In the genomic region with DNA sequence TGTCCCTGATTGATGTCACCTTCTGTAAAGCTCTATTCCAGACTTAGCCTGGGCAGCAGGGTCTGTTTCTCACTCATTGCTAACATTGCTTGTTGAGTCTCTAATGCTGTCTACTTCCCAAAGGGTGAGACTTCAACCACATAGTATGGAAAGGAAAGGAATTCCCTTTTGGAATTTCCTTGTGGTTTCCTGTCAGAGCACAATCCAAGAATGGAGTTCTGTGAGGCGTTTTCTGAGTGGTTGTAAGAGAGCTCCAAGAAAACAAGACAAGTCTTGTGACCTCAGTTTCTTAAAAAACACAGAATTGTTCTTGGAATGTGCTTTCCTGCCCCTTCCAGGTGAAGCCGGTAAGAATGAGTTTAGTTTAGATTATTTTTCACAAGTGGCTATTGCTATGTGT, we compare ENCODE assay signal across 17 mouse cellular contexts.
"Had no signal": no experiment of that assay in that cellular context is flagged by ENCODE, and none has a peak within 500 bp of the region (broad histone marks: within the 10 kb centered on the region; RNA-seq: fewer than 3 reads in every experiment).

No protein-coding gene starts in this region.

- H3K36me3 ChIP-seq: lung, embryonic 15.5 days; midbrain, embryonic 10.5 days; midbrain, embryonic 12.5 days; neural tube, embryonic 13.5 days; neural tube, embryonic 15.5 days had no signal

- DNase-seq: lung, adult 18-20 months; lung, postnatal 4 days; midbrain, embryonic 14.5 days; right cerebral cortex, postnatal 14 days; right cerebral cortex, postnatal 4 days; spleen, adult 18-20 months; thymus, adult 18-20 months; thymus, postnatal 14 days; thymus, postnatal 36 days had no signal

- ATAC-seq: lung, postnatal 0 days; midbrain, embryonic 16.5 days had no signal

- H3K4me2 ChIP-seq: lung, embryonic 15.5 days; midbrain, embryonic 12.5 days; neural tube, embryonic 13.5 days; neural tube, embryonic 15.5 days had no signal

- H3K27ac ChIP-seq: lung, embryonic 15.5 days; midbrain, embryonic 10.5 days; midbrain, embryonic 12.5 days; neural tube, embryonic 13.5 days; neural tube, embryonic 15.5 days had no signal

- H3K9me3 ChIP-seq: lung, embryonic 15.5 days; midbrain, embryonic 10.5 days; midbrain, embryonic 12.5 days; neural tube, embryonic 13.5 days; neural tube, embryonic 15.5 days had no signal

- H3K27me3 ChIP-seq: lung, embryonic 15.5 days; midbrain, embryonic 12.5 days; neural tube, embryonic 13.5 days; neural tube, embryonic 15.5 days had no signal

- H3K9ac ChIP-seq: lung, embryonic 15.5 days; midbrain, embryonic 12.5 days; neural tube, embryonic 13.5 days; neural tube, embryonic 15.5 days had no signal

- H3K4me1 ChIP-seq: midbrain, embryonic 10.5 days; neural tube, embryonic 13.5 days; neural tube, embryonic 15.5 days had no signal

- H3K4me3 ChIP-seq: lung, embryonic 15.5 days; midbrain, embryonic 10.5 days; midbrain, embryonic 12.5 days; myocyte; neural tube, embryonic 13.5 days; neural tube, embryonic 15.5 days had no signal
